Mouse (Mus musculus) cortical plate, adult 2 months (tissue): ENCODE measurements around the gene Ankrd39.

ENCODE experiments used
- CTCF ChIP-seq: fragments of 200-500 bp; IDR thresholded peaks from 2 replicates; pipeline ENCODE4 v1.5.1; 2011; ENCODE audit warnings: mild to moderate bottlenecking, control low read depth, low read length; ENCODE audit not compliant: insufficient read depth; ENCODE audit errors: extremely low read depth
- POLR2A ChIP-seq: fragments of 200-500 bp; IDR thresholded peaks from 2 replicates; pipeline ENCODE4 v1.6.1; 2011; ENCODE audit warnings: mild to moderate bottlenecking, low read length, control low read depth; ENCODE audit not compliant: insufficient read depth; ENCODE audit errors: extremely low read depth

DNA sequence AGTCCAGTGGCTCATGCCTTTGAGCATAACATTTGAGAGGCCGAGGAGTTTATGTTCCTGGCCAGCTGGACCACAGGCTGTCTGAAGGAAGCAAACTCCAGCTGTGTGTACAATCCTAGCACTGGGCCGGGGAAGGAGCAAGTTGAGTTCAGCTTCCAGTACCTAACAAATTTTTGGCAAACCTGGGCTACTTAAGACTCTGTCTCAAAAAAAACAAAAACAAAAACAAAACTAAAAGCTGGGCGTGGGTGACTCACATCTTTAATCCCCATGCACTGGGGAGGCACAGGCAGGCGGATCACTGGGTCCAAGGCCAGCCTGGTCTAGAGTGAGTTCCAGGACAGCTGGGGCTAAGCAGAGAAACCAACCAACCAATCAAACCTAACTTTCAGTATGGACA, 21.5 kb upstream of the Ankrd39 start:
- no peak for TF ChIP-seq POLR2A
- no peak for TF ChIP-seq CTCF
